Mouse (Mus musculus): ENCODE results near the gene Hcn2. TPM values are rescaled to one million over a fixed set of nuclear protein-coding genes. Genes with fewer than 3 reads are reported as not detected.

Gene Hcn2
- 3.1 and 4.7 TPM in 2 replicates for polyA plus RNA-seq (2012; rRNA removed)

DNA sequence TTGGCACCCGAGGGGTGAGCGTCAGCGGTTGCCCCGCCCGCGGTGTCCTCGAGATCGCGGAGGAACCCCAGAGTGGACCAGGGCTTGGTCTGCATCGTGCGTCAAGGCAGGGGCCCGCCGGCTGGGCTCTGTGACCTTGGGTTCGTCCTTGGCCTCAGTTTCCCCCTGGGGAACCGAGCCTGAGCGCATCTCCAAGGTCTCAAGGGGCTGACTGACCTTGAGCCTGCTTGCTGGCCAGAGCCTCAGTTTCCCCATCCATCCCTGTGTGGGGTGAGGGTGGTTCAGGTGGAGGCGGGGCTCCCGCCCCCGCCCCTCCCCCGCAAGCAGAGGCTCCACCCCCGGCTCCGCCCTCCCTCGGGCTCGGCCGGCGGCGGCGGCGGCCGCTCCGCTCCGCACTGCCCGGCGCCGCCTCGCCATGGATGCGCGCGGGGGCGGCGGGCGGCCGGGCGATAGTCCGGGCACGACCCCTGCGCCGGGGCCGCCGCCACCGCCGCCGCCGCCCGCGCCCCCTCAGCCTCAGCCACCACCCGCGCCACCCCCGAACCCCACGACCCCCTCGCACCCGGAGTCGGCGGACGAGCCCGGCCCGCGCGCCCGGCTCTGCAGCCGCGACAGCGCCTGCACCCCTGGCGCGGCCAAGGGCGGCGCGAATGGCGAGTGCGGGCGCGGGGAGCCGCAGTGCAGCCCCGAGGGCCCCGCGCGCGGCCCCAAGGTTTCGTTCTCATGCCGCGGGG, at the start of gene Hcn2:
Hcn2 (plus strand) TSS at position 381 of the 734 bp plus-strand sequence.
- WGBS = 3% methylated on average over 69 of the region's 91 CpGs
- Histone ChIP-seq H3K4me3 (ENCODE audit: control insufficient read depth, insufficient read depth, low read length) (peak within 1 kb of the TSS; percentile 34), H3K36me3 (ENCODE audit: control insufficient read depth, insufficient read depth, low read length) (no peaks in the 10 kb centered on the region), H3K4me1 (replicated peaks; ENCODE audit: control insufficient read depth, insufficient read depth, low read length) (peaks cover 12% of the 10 kb centered on the region), H3K27me3 (ENCODE audit: control insufficient read depth, insufficient read depth, low read length) (peaks cover 14% of the 10 kb centered on the region; the same call in 1 of the 2 replicates), H3K27ac (ENCODE audit: control insufficient read depth, insufficient read depth, low read length) (no peak within 1 kb of the TSS)
- no peak for DNase-seq
- TF ChIP-seq POLR2A (IDR thresholded peaks at IDR 0.05; ENCODE audit: control insufficient read depth, extremely low read depth, insufficient read depth, low read length, poor library complexity) (no peak), CTCF (IDR thresholded peaks at IDR 0.05; ENCODE audit: borderline replicate concordance, control insufficient read depth, extremely low read depth, insufficient read depth, low read length, poor library complexity) (no peak)

GRCm38 (mm10) chr10:79668076-79668475, 48.4 kb upstream of the Hcn2 start:
- Histone ChIP-seq H3K27me3 (ENCODE audit: control insufficient read depth, insufficient read depth, low read length) (no peaks in the 10 kb centered on the region), H3K27ac (ENCODE audit: control insufficient read depth, insufficient read depth, low read length) (no peak overlapping the region), H3K4me1 (replicated peaks; ENCODE audit: control insufficient read depth, insufficient read depth, low read length) (peaks cover 9% of the 10 kb centered on the region), H3K36me3 (ENCODE audit: control insufficient read depth, insufficient read depth, low read length) (no peaks in the 10 kb centered on the region), H3K4me3 (ENCODE audit: control insufficient read depth, insufficient read depth, low read length) (no peak overlapping the region)
- DNase-seq = no peak
- TF ChIP-seq POLR2A (IDR thresholded peaks at IDR 0.05; ENCODE audit: control insufficient read depth, extremely low read depth, insufficient read depth, low read length, poor library complexity) (no peak), CTCF (IDR thresholded peaks at IDR 0.05; ENCODE audit: borderline replicate concordance, control insufficient read depth, extremely low read depth, insufficient read depth, low read length, poor library complexity) (no peak)
- WGBS = 78% methylated on average over 5 of the region's 5 CpGs

DNA sequence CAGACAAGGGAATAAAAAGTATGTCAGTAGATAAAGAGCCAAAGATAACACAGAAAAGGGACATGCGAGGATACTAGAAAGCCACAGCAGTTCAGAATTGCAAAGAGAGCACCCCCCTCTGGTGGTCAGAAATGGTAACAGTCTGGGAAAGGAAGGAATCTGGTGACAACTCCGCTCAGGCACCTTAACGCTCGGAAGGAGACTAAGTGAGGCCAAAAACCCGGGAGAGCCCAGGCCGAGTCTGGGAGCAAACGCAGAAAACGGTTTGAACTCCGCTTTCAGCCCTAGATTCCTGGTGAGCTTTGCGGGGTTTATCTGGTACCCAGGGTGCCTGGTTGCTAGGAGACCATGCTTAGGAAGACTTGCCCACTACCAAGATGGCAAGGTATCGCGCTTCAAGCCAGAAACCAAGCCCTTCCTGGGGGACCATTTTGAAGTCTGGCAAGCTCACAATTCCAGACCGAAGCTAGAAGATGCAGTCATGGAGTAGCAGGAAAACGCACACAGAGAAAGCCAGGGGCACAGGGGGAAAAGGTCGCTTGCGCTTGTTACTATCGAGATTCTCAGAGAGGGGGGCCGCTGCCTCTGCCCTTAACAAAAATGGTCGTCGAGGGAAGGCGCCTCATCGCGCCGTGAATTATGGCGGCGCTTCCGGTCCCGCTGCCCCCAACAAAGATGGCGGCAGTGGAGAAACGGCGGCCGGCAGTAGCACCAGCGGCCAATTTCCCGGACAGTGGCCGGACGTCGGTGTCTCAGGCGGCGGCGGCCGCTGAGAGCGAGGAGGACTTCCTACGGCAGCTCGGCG, 47.5 kb upstream of the Hcn2 start, which contains the start of gene Tpgs1:
Tpgs1 (plus strand) TSS at position 599 of the 805 bp plus-strand sequence.
- Histone ChIP-seq H3K36me3 (ENCODE audit: control insufficient read depth, insufficient read depth, low read length) (no peaks in the 10 kb centered on the region), H3K27ac (ENCODE audit: control insufficient read depth, insufficient read depth, low read length) (peak within 1 kb of the TSS; percentile 37; the same call in 1 of the 2 replicates), H3K4me3 (ENCODE audit: control insufficient read depth, insufficient read depth, low read length) (peak within 1 kb of the TSS; percentile 76), H3K27me3 (ENCODE audit: control insufficient read depth, insufficient read depth, low read length) (no peaks in the 10 kb centered on the region), H3K4me1 (replicated peaks; ENCODE audit: control insufficient read depth, insufficient read depth, low read length) (peaks cover 9% of the 10 kb centered on the region)
- DNase-seq = peak; percentile 89
- WGBS = under 1% methylated on average over 45 of the region's 45 CpGs
- TF ChIP-seq POLR2A (IDR thresholded peaks at IDR 0.05; ENCODE audit: control insufficient read depth, extremely low read depth, insufficient read depth, low read length, poor library complexity) (peak; percentile 50; the same call in 1 of the 2 replicates), CTCF (IDR thresholded peaks at IDR 0.05; ENCODE audit: borderline replicate concordance, control insufficient read depth, extremely low read depth, insufficient read depth, low read length, poor library complexity) (peak; percentile 80; the same call in 1 of the 2 replicates)

DNA sequence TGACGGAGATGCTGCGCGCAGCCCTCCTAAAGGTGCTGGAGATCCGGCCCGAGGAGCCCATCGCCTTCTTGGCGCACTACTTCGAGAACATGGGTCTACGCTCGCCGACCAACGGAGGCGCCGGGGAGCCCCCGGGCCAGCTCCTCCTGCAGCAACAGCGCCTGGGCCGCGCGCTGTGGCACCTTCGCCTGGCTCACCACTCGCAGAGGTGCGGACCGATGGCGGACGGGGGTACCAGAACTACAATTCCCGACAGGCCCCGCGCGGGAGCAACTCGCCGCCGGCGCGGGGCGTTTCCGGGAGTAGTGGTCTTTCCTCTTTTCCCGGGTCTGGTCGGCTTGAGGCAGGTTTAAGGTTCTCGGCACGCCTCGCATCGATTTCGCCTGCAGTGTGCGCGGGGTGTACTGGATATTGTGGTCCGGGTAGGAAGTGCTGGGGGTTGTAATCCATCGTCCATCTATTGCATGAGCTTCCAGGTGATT, 46.8 kb upstream of the Hcn2 start:
- H3K27ac ChIP-seq (ENCODE audit: control insufficient read depth, insufficient read depth, low read length) = no peak overlapping the region
- peak; percentile 82 for DNase-seq
- TF ChIP-seq POLR2A (IDR thresholded peaks at IDR 0.05; ENCODE audit: control insufficient read depth, extremely low read depth, insufficient read depth, low read length, poor library complexity) (no peak), CTCF (IDR thresholded peaks at IDR 0.05; ENCODE audit: borderline replicate concordance, control insufficient read depth, extremely low read depth, insufficient read depth, low read length, poor library complexity) (peak; percentile 33; the same call in 1 of the 2 replicates)
- H3K36me3 ChIP-seq (ENCODE audit: control insufficient read depth, insufficient read depth, low read length) = no peaks in the 10 kb centered on the region
- H3K4me3 ChIP-seq (ENCODE audit: control insufficient read depth, insufficient read depth, low read length) = peak overlapping the region; percentile 76
- no peaks in the 10 kb centered on the region for H3K27me3 ChIP-seq (ENCODE audit: control insufficient read depth, insufficient read depth, low read length)
- WGBS = under 1% methylated on average over 47 of the region's 47 CpGs
- peaks cover 9% of the 10 kb centered on the region for H3K4me1 ChIP-seq (replicated peaks; ENCODE audit: control insufficient read depth, insufficient read depth, low read length)

- Histone ChIP-seq H3K4me3 (ENCODE audit: control insufficient read depth, insufficient read depth, low read length) (peak overlapping the region; percentile 76), H3K4me1 (replicated peaks; ENCODE audit: control insufficient read depth, insufficient read depth, low read length) (peaks cover 9% of the 10 kb centered on the region), H3K36me3 (ENCODE audit: control insufficient read depth, insufficient read depth, low read length) (no peaks in the 10 kb centered on the region), H3K27ac (ENCODE audit: control insufficient read depth, insufficient read depth, low read length) (no peak overlapping the region), H3K27me3 (ENCODE audit: control insufficient read depth, insufficient read depth, low read length) (no peaks in the 10 kb centered on the region)
- no peak for DNase-seq
- no peak for TF ChIP-seq POLR2A (IDR thresholded peaks at IDR 0.05; ENCODE audit: control insufficient read depth, extremely low read depth, insufficient read depth, low read length, poor library complexity)
- TF ChIP-seq CTCF (IDR thresholded peaks at IDR 0.05; ENCODE audit: borderline replicate concordance, control insufficient read depth, extremely low read depth, insufficient read depth, low read length, poor library complexity) = no peak
- 46% methylated on average over 15 of the region's 15 CpGs for WGBS
Observed at GRCm38 (mm10) chr10:79670071-79670888, 46.2 kb upstream of the Hcn2 start.

Measured in thymus, adult 2 months (tissue).